Mouse (Mus musculus) lung, adult 2 months (tissue): Measurements from ENCODE around the gene Rnf5. TPM values are rescaled to one million over a fixed set of nuclear protein-coding genes. Genes with fewer than 3 reads are reported as not detected.

ENCODE experiments used
- DNase-seq: peaks from one replicate; pipeline ENCODE4 v3.0.0; 2022
- H3K4me1 ChIP-seq: fragments of 200-500 bp; 2 replicates; pipeline ENCODE4 v1.6.1; 2011; ENCODE audit warnings: low read length; ENCODE audit not compliant: control insufficient read depth, insufficient read depth
- H3K4me3 ChIP-seq: fragments of 200-500 bp; replicated peaks from 2 replicates; pipeline ENCODE3; 2011; ENCODE audit warnings: low read depth, mild to moderate bottlenecking, control low read depth, low read length; ENCODE audit errors: extremely low read depth
- CTCF ChIP-seq: fragments of 200-500 bp; IDR thresholded peaks from 2 replicates; pipeline ENCODE4 v1.5.1; 2011; ENCODE audit warnings: mild to moderate bottlenecking, low read length, control low read depth; ENCODE audit not compliant: insufficient read depth
- POLR2A ChIP-seq: fragments of 200-500 bp; IDR thresholded peaks from 2 replicates; pipeline ENCODE4 v1.6.1; 2011; ENCODE audit warnings: low read depth, mild to moderate bottlenecking, control low read depth, low read length, borderline replicate concordance; ENCODE audit errors: extremely low read depth
- WGBS: fragments of 180-500 bp; shearing (Covaris S2); methylation state at CpG from one replicate; pipeline ENCODE4 v1.1.7; 2018; 5-methylcytosine and 5-hydroxymethylcytosine counted together
- polyA plus RNA-seq: library from polyadenylated mRNA; depleted of rRNA; stranded (reverse); fragments of >200 nt; gene quantifications from 2 replicates; pipeline ENCODE4 v1.2.3, GENCODE M21; 2012; rRNA removed

Rnf5 gene
- polyA plus RNA-seq, 1 experiment: 83.7 TPM

GRCm38 (mm10) chr17:34562595-34562994 is 40.9 kb downstream of the Rnf5 start:
- peaks cover 15% of the 10 kb centered on the region for H3K4me1 ChIP-seq
- WGBS: 53% methylated on average over 3 of the region's 3 CpGs
- H3K4me3 ChIP-seq: no peak overlapping the region
- TF ChIP-seq POLR2A: no peak
- no peak for TF ChIP-seq CTCF
- DNase-seq: no peak

- TF ChIP-seq CTCF (no peak), POLR2A (no peak)
- H3K4me1 ChIP-seq: peaks cover 15% of the 10 kb centered on the region
- H3K4me3 ChIP-seq: peak overlapping the region; percentile 14
- DNase-seq: no peak
- WGBS: 36% methylated on average over 8 of the region's 8 CpGs
Measured at GRCm38 (mm10) chr17:34561200-34561599, 42.3 kb downstream of the Rnf5 start.

- 85% methylated on average over 6 of the region's 6 CpGs for WGBS
Measured at GRCm38 (mm10) chr17:34560438-34560837, 43.1 kb downstream of the Rnf5 start.

GRCm38 (mm10) chr17:34559895-34560294 is 43.6 kb downstream of the Rnf5 start:
- WGBS: 40% methylated on average over 15 of the region's 15 CpGs
- TF ChIP-seq POLR2A (no peak), CTCF (no peak; the same call in 1 of the 2 replicates)
- DNase-seq: no peak
- peaks cover 12% of the 10 kb centered on the region for H3K4me1 ChIP-seq
- no peak overlapping the region for H3K4me3 ChIP-seq

More at GRCm38 (mm10) chr17:34560438-34560837, 43.1 kb downstream of the Rnf5 start:
- Histone ChIP-seq H3K4me3 (no peak overlapping the region), H3K4me1 (peaks cover 12% of the 10 kb centered on the region)
- no peak for DNase-seq
- TF ChIP-seq CTCF (no peak), POLR2A (no peak)

- no peak for TF ChIP-seq CTCF
- no peak for TF ChIP-seq POLR2A
- DNase-seq: no peak
- WGBS: 48% methylated on average over 7 of the region's 7 CpGs
Measured at GRCm38 (mm10) chr17:34559116-34559515, 44.4 kb downstream of the Rnf5 start.

GRCm38 (mm10) chr17:34557411-34557810 is 46.1 kb downstream of the Rnf5 start:
- no peak for DNase-seq
- Histone ChIP-seq H3K4me1 (peaks cover 9% of the 10 kb centered on the region), H3K4me3 (no peak overlapping the region)
- 78% methylated on average over 11 of the region's 11 CpGs for WGBS
- no peak for TF ChIP-seq POLR2A
- no peak for TF ChIP-seq CTCF

More at GRCm38 (mm10) chr17:34559116-34559515, 44.4 kb downstream of the Rnf5 start:
- Histone ChIP-seq H3K4me1 (peaks cover 12% of the 10 kb centered on the region), H3K4me3 (no peak overlapping the region)

- TF ChIP-seq POLR2A: no peak
- no peak for TF ChIP-seq CTCF
- 76% methylated on average over 8 of the region's 8 CpGs for WGBS
- Histone ChIP-seq H3K4me3 (no peak overlapping the region), H3K4me1 (peaks cover 6% of the 10 kb centered on the region)
- DNase-seq: no peak
Measured at GRCm38 (mm10) chr17:34556406-34556805, 47.1 kb downstream of the Rnf5 start.

GRCm38 (mm10) chr17:34555483-34555882 is 48.0 kb downstream of the Rnf5 start:
- 18% methylated on average over 5 of the region's 5 CpGs for WGBS
- TF ChIP-seq CTCF (peak; percentile 95), POLR2A (no peak)

More at GRCm38 (mm10) chr17:34555483-34555882, 48.0 kb downstream of the Rnf5 start:
- DNase-seq: peak; percentile 81
- Histone ChIP-seq H3K4me1 (peaks cover 3% of the 10 kb centered on the region; the same call in 1 of the 2 replicates), H3K4me3 (no peak overlapping the region)

Other genes with a start within 250 kb of the Rnf5 start
- 0.37 and 0.78 TPM in 2 replicates for gene Btnl2, start 248.9 kb downstream of the Rnf5 start, polyA plus RNA-seq
- gene Btnl1, start 226.6 kb downstream of the Rnf5 start, polyA plus RNA-seq: 0.06 and 0.07 TPM in 2 replicates
- gene BC051142, start 204.9 kb downstream of the Rnf5 start, polyA plus RNA-seq: 0.49 and 0.75 TPM in 2 replicates
- gene Btnl4, start 126.4 kb downstream of the Rnf5 start, polyA plus RNA-seq: 0.08 TPM in 1 of 2 replicates, not detected in the other
- 0.15 TPM in 1 of 2 replicates, not detected in the other for gene Btnl6, start 86.3 kb downstream of the Rnf5 start, polyA plus RNA-seq
- gene Notch4, start 39.4 kb downstream of the Rnf5 start, polyA plus RNA-seq: 105 and 168 TPM in 2 replicates
- 32.2 and 35.6 TPM in 2 replicates for gene Gpsm3, start 13.9 kb downstream of the Rnf5 start, polyA plus RNA-seq
- gene Pbx2, start 12.4 kb downstream of the Rnf5 start, polyA plus RNA-seq: 87.8 and 88.3 TPM in 2 replicates
- gene Ager, start 5.8 kb downstream of the Rnf5 start, polyA plus RNA-seq: 1,792 and 1,921 TPM in 2 replicates
- gene Agpat1, start 572 bp upstream of the Rnf5 start, polyA plus RNA-seq: 172 TPM in 2 replicates
- gene Egfl8, start 12.3 kb upstream of the Rnf5 start, polyA plus RNA-seq: 5.7 and 8.2 TPM in 2 replicates
- 38.7 and 40.9 TPM in 2 replicates for gene Ppt2, start 24.8 kb upstream of the Rnf5 start, polyA plus RNA-seq
- 5.2 and 6.7 TPM in 2 replicates for gene Prrt1, start 25.8 kb upstream of the Rnf5 start, polyA plus RNA-seq
- 2.4 and 2.9 TPM in 2 replicates for gene Fkbpl, start 41.1 kb upstream of the Rnf5 start, polyA plus RNA-seq
- 81.8 and 88.0 TPM in 2 replicates for gene Atf6b, start 43.5 kb upstream of the Rnf5 start, polyA plus RNA-seq
- 39.6 and 49.2 TPM in 2 replicates for gene Tnxb, start 66.8 kb upstream of the Rnf5 start, polyA plus RNA-seq
- 136 and 137 TPM in 2 replicates for gene C4b, start 140.2 kb upstream of the Rnf5 start, polyA plus RNA-seq
- 0.19 and 0.27 TPM in 2 replicates for gene Cyp21a1, start 200.9 kb upstream of the Rnf5 start, polyA plus RNA-seq
- 45.1 and 46.0 TPM in 2 replicates for gene Stk19, start 233.3 kb upstream of the Rnf5 start, polyA plus RNA-seq
- 45.6 and 58.1 TPM in 2 replicates for gene Dxo, start 233.3 kb upstream of the Rnf5 start, polyA plus RNA-seq
- 77.8 and 94.8 TPM in 2 replicates for gene Skiv2l, start 246.5 kb upstream of the Rnf5 start, polyA plus RNA-seq
- 22.4 and 23.2 TPM in 2 replicates for gene Nelfe, start 246.7 kb upstream of the Rnf5 start, polyA plus RNA-seq